Mouse (Mus musculus): Measurements from ENCODE around the gene Iqgap2. TPM values are rescaled to one million over a fixed set of nuclear protein-coding genes. Genes with fewer than 3 reads are reported as not detected.

Gene Iqgap2
- polyA plus RNA-seq, 1 experiment from 2014 or later, result 9.7 TPM

DNA sequence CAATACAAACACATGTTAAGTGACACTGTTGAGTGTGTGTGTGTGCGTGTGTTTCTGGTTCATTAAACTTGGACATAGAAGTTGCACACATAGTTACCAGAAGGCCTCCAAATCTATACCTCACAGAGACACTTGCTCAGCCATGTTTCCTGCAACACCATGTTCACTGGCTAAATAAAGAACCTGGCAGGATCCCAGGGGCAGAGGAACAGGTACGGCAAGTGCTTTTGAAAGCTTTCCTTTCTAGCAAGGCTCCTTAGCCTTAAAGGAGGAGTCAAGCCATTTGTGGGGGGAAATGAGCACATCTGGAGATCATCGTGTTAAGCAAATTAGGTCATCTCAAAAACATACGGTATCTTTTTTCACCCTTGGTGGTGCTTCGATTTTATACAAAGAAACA, 188.3 kb downstream of the Iqgap2 start:
- H3K36me3 ChIP-seq, result no peaks in the 10 kb centered on the region
- no peak overlapping the region for H3K4me3 ChIP-seq
- no peak for DNase-seq (ENCODE audit: low spot score)
- no peak overlapping the region for H3K27ac ChIP-seq
- WGBS, result 86% methylated on average over 5 of the region's 5 CpGs
- H3K9me3 ChIP-seq (replicated peaks), result no peaks in the 10 kb centered on the region
- no peaks in the 10 kb centered on the region for H3K27me3 ChIP-seq (ENCODE audit: low read depth, poor library complexity, severe bottlenecking)
- no peaks in the 10 kb centered on the region for H3K4me1 ChIP-seq

DNA sequence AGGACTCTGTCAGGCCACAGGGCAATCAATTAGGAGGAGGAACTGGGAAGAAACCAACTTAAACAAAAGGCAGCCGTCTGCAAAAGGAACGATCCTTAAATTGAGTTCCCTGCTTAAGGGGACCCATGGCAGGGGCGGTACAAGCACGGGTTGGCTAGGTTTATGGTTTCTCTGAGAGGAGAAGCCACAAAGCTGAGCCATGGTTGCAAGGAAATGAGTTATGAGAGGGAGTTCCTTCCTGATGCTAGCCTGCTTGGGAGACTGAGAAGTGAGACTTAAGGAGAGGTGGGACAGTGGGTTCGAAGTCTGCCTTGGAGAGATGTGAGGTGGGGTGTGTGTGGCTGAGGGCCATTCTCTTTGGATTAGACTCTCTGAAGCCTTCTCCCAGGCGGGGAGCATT, 193.8 kb downstream of the Iqgap2 start:
- no peaks in the 10 kb centered on the region for H3K9me3 ChIP-seq (replicated peaks)
- peaks cover 6% of the 10 kb centered on the region; the same call in 1 of the 2 replicates for H3K4me1 ChIP-seq
- H3K4me3 ChIP-seq, result no peak overlapping the region
- DNase-seq (ENCODE audit: low spot score), result no peak
- H3K27me3 ChIP-seq (ENCODE audit: low read depth, poor library complexity, severe bottlenecking), result no peaks in the 10 kb centered on the region
- 48% methylated on average over 6 of the region's 6 CpGs for WGBS
- no peaks in the 10 kb centered on the region for H3K36me3 ChIP-seq
- no peak overlapping the region for H3K27ac ChIP-seq

DNA sequence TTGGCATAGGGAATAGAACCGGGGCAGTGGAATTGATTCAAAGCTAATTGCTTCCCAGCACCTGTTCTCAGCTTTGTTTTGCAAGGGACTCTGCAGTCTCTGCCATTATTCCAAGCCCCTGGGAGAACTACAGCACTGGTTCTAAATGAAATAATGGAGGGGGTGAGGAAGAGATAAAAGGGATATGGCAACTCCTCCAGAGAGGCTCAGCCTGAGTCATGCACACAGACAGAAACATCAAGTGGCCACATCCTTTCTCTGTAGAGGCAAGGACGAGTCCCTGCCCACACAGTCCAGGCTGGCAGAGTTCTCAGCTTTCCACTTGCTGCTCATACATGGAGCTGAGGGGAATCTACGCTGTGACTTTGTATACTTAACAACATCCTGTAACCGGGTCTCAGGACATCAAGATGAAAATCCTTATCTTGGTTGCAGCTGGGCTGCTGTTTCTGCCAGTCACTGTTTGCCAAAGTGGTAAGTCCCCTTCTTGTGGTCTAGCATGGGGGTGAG, 195.0 kb downstream of the Iqgap2 start, which contains the start of gene F2rl2:
F2rl2 (plus strand) TSS at position 200 of the 510 bp plus-strand sequence.
- Histone ChIP-seq H3K27me3 (ENCODE audit: low read depth, poor library complexity, severe bottlenecking) (no peaks in the 10 kb centered on the region), H3K27ac (no peak within 1 kb of the TSS), H3K36me3 (no peaks in the 10 kb centered on the region), H3K4me3 (no peak within 1 kb of the TSS), H3K9me3 (replicated peaks) (no peaks in the 10 kb centered on the region), H3K4me1 (peaks cover 12% of the 10 kb centered on the region; the same call in 1 of the 2 replicates)
- 67% methylated on average over 4 of the region's 4 CpGs for WGBS
- DNase-seq (ENCODE audit: low spot score), result no peak

DNA sequence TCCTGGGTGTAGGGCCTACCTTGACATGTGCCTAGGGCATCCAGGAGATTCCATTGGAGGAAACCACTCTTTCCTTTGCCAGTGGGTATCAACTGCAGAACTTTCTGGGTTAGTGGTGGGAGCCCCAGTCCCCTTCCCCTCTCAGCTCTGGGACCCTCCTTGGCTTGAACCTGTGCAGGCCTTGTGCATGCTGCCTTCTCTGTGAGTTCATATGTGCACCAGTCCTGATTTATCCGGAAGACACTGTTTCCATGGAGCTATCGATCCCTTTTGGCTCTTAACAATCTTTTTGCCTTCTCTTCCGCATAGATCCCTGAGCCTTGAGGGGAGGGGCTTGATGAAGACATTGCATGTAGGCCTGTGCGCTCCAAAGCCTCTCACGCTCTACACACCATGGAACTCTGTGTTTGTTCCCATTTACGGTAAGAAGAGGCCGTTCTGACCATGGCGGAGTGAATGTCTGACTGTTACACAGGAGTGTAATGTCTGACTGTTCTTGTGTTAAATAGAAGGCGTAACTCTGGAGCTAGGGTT, 195.5 kb downstream of the Iqgap2 start:
- no peak overlapping the region for H3K27ac ChIP-seq
- no peak for DNase-seq (ENCODE audit: low spot score)
- H3K9me3 ChIP-seq (replicated peaks), result no peaks in the 10 kb centered on the region
- H3K27me3 ChIP-seq (ENCODE audit: low read depth, poor library complexity, severe bottlenecking), result no peaks in the 10 kb centered on the region
- no peak overlapping the region for H3K4me3 ChIP-seq
- H3K36me3 ChIP-seq, result no peaks in the 10 kb centered on the region
- peaks cover 12% of the 10 kb centered on the region; the same call in 1 of the 2 replicates for H3K4me1 ChIP-seq
- 96% methylated on average over 9 of the region's 9 CpGs for WGBS

DNA sequence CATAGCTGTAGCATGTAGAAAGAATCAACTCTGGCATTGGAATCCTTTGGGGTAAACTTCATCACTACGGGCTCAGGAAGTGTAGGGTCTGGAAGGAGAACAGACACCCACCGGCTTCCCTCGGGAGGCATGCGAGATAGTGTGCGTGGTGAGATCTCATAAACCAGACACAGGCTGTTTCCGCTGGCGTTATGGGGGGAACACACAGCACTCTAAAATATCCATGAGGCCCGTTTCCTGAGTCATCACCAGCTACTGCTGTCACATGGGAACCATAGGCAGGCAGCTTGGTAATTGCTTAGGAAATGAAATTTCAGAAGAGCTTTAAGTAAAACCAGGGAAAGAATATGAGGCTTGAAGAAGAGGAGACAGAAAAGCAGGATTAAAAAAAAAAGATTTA, 199.5 kb downstream of the Iqgap2 start:
- 89% methylated on average over 8 of the region's 8 CpGs for WGBS
- Histone ChIP-seq H3K27me3 (ENCODE audit: low read depth, poor library complexity, severe bottlenecking) (no peaks in the 10 kb centered on the region), H3K4me3 (no peak overlapping the region), H3K4me1 (peaks cover 13% of the 10 kb centered on the region; the same call in 1 of the 2 replicates), H3K9me3 (replicated peaks) (no peaks in the 10 kb centered on the region), H3K36me3 (no peaks in the 10 kb centered on the region), H3K27ac (no peak overlapping the region)
- no peak for DNase-seq (ENCODE audit: low spot score)

DNA sequence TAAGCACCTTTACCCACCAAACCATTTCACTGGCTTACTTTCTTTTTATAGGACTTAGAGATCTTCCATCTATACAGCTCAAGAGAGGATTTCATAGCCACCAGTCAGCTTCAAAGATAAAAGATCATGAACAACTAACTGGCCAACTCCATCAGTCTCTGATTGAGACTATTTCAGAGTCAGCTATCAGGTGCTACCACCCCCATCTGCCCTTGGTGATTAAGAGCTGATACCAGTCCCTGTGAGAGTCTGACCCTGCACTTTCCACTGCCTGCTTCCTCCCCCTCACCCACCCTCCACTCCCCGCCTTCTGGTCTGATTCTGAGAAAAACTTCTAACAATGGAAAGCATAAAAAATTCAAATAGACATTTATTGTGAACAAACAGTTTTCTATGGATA, 203.1 kb downstream of the Iqgap2 start:
- no peak overlapping the region for H3K4me3 ChIP-seq
- H3K27ac ChIP-seq, result no peak overlapping the region
- H3K36me3 ChIP-seq, result peaks cover 2% of the 10 kb centered on the region; the same call in 1 of the 2 replicates
- H3K27me3 ChIP-seq (ENCODE audit: low read depth, poor library complexity, severe bottlenecking), result no peaks in the 10 kb centered on the region
- H3K9me3 ChIP-seq (replicated peaks), result no peaks in the 10 kb centered on the region
- DNase-seq (ENCODE audit: low spot score), result no peak
- H3K4me1 ChIP-seq, result peaks cover 13% of the 10 kb centered on the region; the same call in 1 of the 2 replicates
- 77% methylated on average over 1 of the region's 1 CpGs for WGBS

DNA sequence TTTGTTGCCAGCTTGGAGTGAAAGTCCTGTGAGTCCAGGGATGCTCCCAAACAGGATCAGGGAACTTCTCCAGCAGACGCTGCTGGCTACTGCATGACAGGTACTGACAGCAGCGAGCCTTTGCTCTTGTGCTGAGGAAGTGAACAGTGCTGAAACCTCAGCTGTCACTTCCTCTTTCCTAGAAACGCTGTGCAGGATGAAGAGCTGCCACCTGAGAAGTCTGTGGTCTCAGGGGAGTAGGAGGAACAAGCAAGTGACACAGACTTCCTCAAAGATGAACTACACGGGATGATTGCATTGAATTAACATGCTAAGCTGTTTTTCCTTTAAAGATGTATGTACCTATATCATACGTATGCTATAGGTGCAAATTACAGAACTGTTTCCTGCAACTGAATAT, 206.0 kb downstream of the Iqgap2 start:
- DNase-seq (ENCODE audit: low spot score), result no peak
- H3K36me3 ChIP-seq, result peaks cover 13% of the 10 kb centered on the region; the same call in 1 of the 2 replicates
- 83% methylated on average over 5 of the region's 5 CpGs for WGBS

DNA sequence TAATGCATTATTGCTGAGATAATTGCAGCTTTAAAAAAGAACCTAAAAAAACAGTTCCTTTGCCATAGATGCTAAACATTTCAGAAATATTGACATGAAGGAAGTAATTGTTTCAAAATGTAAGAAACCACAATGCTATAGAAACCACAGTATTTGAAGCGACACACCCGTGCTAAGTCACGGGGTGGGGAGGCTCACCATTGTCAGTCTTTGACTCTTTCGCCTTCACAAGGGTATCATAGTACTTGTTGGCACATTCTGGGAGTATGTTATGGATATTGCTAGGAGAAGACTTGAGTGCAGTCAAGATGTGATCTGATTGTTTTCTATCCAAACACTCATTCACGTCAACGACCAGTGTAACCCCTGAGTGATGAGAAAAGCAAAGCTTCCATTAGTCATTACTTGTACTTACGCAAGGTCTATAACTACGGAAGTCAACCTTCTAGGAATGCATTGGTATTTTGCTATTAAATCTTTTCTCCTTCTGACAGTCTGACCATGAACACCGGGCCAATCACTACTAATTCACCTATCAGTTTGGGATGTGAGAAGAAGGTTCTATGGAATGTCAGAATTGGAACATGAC, 207.0 kb downstream of the Iqgap2 start:
- H3K9me3 ChIP-seq (replicated peaks), result no peaks in the 10 kb centered on the region
- H3K4me1 ChIP-seq, result 0 out of 2 replicates have a peak, but pooled peaks cover 5% of the 10 kb centered on the region
- H3K27ac ChIP-seq, result no peak overlapping the region
- WGBS, result 93% methylated on average over 9 of the region's 9 CpGs
- no peaks in the 10 kb centered on the region for H3K27me3 ChIP-seq (ENCODE audit: low read depth, poor library complexity, severe bottlenecking)
- no peak for DNase-seq (ENCODE audit: low spot score)
- H3K36me3 ChIP-seq, result peaks cover 13% of the 10 kb centered on the region; the same call in 1 of the 2 replicates
- H3K4me3 ChIP-seq, result no peak overlapping the region

More for the DNA sequence above, 206.0 kb downstream of the Iqgap2 start:
- 0 out of 2 replicates have a peak, but pooled peaks cover 5% of the 10 kb centered on the region for H3K4me1 ChIP-seq
- H3K4me3 ChIP-seq, result no peak overlapping the region
- no peak overlapping the region for H3K27ac ChIP-seq
- no peaks in the 10 kb centered on the region for H3K27me3 ChIP-seq (ENCODE audit: low read depth, poor library complexity, severe bottlenecking)
- H3K9me3 ChIP-seq (replicated peaks), result no peaks in the 10 kb centered on the region

DNA sequence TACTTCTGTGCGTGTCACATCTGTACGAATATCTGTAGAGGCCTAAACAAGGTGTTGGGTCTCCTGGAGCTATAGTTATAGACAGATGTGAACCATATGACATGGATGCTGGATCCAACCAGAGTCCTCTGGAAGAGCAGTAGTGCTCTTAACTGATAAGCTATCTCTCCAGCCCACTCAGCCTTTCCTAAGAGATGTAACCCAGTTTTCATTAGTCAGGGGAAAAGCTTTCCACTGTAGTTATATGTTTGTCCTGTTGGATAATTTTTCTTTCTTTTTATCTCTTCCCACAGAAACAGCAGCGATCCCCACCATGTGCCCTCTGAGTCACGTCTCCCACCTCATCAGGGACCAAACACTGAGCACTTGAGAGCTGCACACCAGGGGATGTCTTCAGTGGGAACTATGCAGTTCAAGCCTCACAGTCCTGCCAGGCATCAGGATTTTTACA, 212.2 kb downstream of the Iqgap2 start:
- no peaks in the 10 kb centered on the region for H3K27me3 ChIP-seq (ENCODE audit: low read depth, poor library complexity, severe bottlenecking)
- H3K9me3 ChIP-seq (replicated peaks), result no peaks in the 10 kb centered on the region
- WGBS, result 84% methylated on average over 4 of the region's 4 CpGs

DNA sequence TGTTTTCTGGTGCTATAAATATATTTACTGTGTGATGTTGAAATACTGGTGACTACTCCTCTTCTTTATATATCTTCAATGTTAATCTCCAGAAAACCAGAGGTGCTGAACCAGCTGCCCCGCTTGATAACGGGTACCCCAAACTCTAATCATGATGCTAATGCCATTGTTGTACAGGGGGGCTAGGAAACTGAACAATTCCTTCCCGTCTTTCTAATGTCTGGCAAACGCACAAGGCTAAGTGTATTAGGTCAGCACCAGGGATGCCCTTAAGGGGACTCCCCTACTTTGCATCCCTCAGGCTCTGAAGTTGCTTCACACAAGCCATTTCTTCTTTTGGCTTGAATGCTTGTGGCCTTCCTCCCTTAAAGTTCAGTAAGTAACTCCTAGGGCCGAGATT, 212.6 kb downstream of the Iqgap2 start:
- Histone ChIP-seq H3K4me1 (no peaks in the 10 kb centered on the region), H3K4me3 (no peak overlapping the region), H3K9me3 (replicated peaks) (no peaks in the 10 kb centered on the region), H3K27ac (no peak overlapping the region), H3K27me3 (ENCODE audit: low read depth, poor library complexity, severe bottlenecking) (no peaks in the 10 kb centered on the region), H3K36me3 (peaks cover 13% of the 10 kb centered on the region; the same call in 1 of the 2 replicates)
- WGBS, result 89% methylated on average over 5 of the region's 5 CpGs
- no peak for DNase-seq (ENCODE audit: low spot score)

More for the DNA sequence above, 212.2 kb downstream of the Iqgap2 start:
- peaks cover 13% of the 10 kb centered on the region; the same call in 1 of the 2 replicates for H3K36me3 ChIP-seq
- no peak for DNase-seq (ENCODE audit: low spot score)
- H3K4me3 ChIP-seq, result no peak overlapping the region
- no peak overlapping the region for H3K27ac ChIP-seq
- no peaks in the 10 kb centered on the region for H3K4me1 ChIP-seq

DNA sequence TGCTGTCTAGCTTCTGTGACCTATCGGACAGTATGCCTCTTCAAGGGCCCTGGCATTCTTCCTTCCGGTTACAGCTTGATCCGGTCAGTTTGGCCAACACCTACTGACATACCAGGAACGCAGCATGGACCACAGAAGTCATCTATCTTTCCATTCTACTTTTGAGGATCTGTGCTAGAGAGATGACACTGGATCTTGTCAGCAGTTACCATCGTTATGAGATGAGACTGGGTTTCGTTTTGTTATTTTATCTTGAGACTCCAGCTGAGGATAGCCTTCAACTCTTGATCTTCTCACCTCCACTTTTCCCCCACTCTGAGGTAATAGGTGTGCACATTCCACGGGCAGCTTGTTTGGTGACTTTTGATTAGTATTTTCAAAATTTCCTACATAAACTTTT, 219.3 kb downstream of the Iqgap2 start:
- no peak for DNase-seq (ENCODE audit: low spot score)

DNA sequence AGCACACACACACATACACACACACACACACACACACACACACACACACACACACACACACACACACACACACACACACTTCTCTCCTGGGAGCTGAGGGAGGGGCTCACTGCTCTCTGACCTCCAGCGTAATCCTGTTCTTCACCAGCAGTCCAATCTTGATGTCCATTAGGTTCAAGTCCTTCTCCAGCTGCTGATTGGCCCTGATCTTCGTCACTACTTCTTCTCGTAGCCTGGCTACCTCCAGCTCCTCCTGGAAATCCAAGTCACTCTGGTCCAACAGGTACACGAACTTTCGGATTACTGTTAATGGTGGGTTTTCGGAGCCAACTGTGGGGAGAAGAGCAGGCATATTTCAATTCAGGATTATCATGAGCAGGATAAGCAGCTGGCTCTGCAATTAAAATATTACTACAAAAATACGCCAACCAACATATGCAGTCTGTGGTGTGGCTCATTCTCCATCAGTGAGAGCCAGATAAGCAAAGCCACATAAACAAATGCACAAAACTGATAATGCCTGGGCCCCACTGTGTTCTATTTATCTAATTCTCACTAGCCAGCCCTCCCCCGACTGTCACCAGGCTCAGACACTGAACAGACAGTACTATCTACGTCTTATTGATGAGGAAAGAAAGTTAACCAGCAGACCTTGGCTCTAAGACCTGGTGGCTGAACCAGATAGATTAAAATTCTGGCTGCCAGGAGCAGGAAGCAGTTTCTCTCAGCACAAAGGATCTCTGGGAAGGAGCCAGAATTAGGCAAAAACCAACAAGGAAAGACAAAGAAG, 220.4 kb downstream of the Iqgap2 start:
- Histone ChIP-seq H3K36me3 (peaks cover 32% of the 10 kb centered on the region), H3K27me3 (ENCODE audit: low read depth, poor library complexity, severe bottlenecking) (no peaks in the 10 kb centered on the region), H3K9me3 (replicated peaks) (no peaks in the 10 kb centered on the region), H3K4me1 (peaks cover 3% of the 10 kb centered on the region; the same call in 1 of the 2 replicates), H3K4me3 (no peak overlapping the region), H3K27ac (0 out of 2 replicates have a peak overlapping the region, but pooled peaks have one; percentile 26)
- 74% methylated on average over 9 of the region's 9 CpGs for WGBS
- no peak for DNase-seq (ENCODE audit: low spot score)

More for the DNA sequence above, 219.3 kb downstream of the Iqgap2 start:
- Histone ChIP-seq H3K4me3 (no peak overlapping the region), H3K27me3 (ENCODE audit: low read depth, poor library complexity, severe bottlenecking) (no peaks in the 10 kb centered on the region), H3K9me3 (replicated peaks) (no peaks in the 10 kb centered on the region), H3K36me3 (peaks cover 32% of the 10 kb centered on the region), H3K4me1 (no peaks in the 10 kb centered on the region), H3K27ac (no peak overlapping the region)
- WGBS, result 81% methylated on average over 7 of the region's 7 CpGs
